ENCODE assay signal across 19 mouse cellular contexts in genomic region chr11:109487991-109488684, GRCm38 (mm10). TPM values are rescaled to one million over a fixed set of nuclear protein-coding genes. Genes with fewer than 3 reads are reported as not detected.
DNase-seq lines count a peak whose midpoint lies in the region; ATAC-seq and TF ChIP-seq lines count a peak whose summit lies in the region.
"Had no signal": no experiment of that assay in that cellular context is flagged by ENCODE, and none has a peak within 500 bp of the region (broad histone marks: within the 10 kb centered on the region; RNA-seq: fewer than 3 reads in every experiment).

No protein-coding gene starts in this region.

- 0 out of 2 replicates have a peak overlapping the region, but pooled peaks have one; percentile 3 for H3K27ac ChIP-seq in liver, embryonic 13.5 days
- H3K27ac ChIP-seq in stomach, postnatal 0 days (replicated peaks), result no peak overlapping the region; the same call in 1 of the 2 replicates
- no peak overlapping the region for H3K27ac ChIP-seq in cerebellum, adult 2 months (ENCODE audit: insufficient read depth, low read length)
- no peak overlapping the region for H3K27ac ChIP-seq in hindbrain, embryonic 12.5 days
- H3K27ac ChIP-seq: embryonic facial prominence, embryonic 12.5 days; hindbrain, embryonic 15.5 days; neural tube, embryonic 13.5 days had no signal

- ATAC-seq in liver, embryonic 13.5 days (ENCODE audit: low read depth), result no peak
- peak; percentile 66 for ATAC-seq in megakaryocyte, adult 5-6 weeks (ENCODE audit: poor library complexity, severe bottlenecking)
- peak; percentile 83 for ATAC-seq in stomach, postnatal 0 days (ENCODE audit: low FRiP score, low TSS enrichment)
- ATAC-seq in hindbrain, embryonic 12.5 days (ENCODE audit: low FRiP score), result no peak
- ATAC-seq in CD4-positive, CD25-positive, alpha-beta regulatory T cell, adult 4 months, result no peak

- TF ChIP-seq POLR2A in cerebellum, adult 2 months (IDR thresholded peaks at IDR 0.05; ENCODE audit: borderline replicate concordance, insufficient read depth, low read length), result no peak

- H3K4me2 ChIP-seq in liver, embryonic 13.5 days, result no peak overlapping the region
- H3K4me2 ChIP-seq in stomach, postnatal 0 days (replicated peaks; ENCODE audit: low read depth), result no peak overlapping the region
- H3K4me2 ChIP-seq in hindbrain, embryonic 12.5 days (replicated peaks), result no peak overlapping the region
- H3K4me2 ChIP-seq: embryonic facial prominence, embryonic 12.5 days; hindbrain, embryonic 15.5 days; midbrain, embryonic 11.5 days; neural tube, embryonic 13.5 days had no signal

- H3K4me1 ChIP-seq in liver, embryonic 13.5 days (replicated peaks), result peaks cover 37% of the 10 kb centered on the region
- H3K4me1 ChIP-seq in stomach, postnatal 0 days (replicated peaks; ENCODE audit: control insufficient read depth, insufficient read depth), result no peaks in the 10 kb centered on the region
- no peaks in the 10 kb centered on the region; the same call in 1 of the 2 replicates for H3K4me1 ChIP-seq in cerebellum, adult 2 months (ENCODE audit: control insufficient read depth, insufficient read depth, low read length)
- H3K4me1 ChIP-seq in hindbrain, embryonic 12.5 days, result 0 out of 2 replicates have a peak, but pooled peaks cover 4% of the 10 kb centered on the region
- H3K4me1 ChIP-seq: embryonic facial prominence, embryonic 12.5 days; hindbrain, embryonic 15.5 days; neural tube, embryonic 13.5 days had no signal

- H3K9ac ChIP-seq in liver, embryonic 13.5 days, result no peak overlapping the region
- H3K9ac ChIP-seq in stomach, postnatal 0 days (ENCODE audit: low read length), result no peak overlapping the region
- H3K9ac ChIP-seq in hindbrain, embryonic 12.5 days, result no peak overlapping the region
- H3K9ac ChIP-seq: embryonic facial prominence, embryonic 12.5 days; hindbrain, embryonic 15.5 days; neural tube, embryonic 13.5 days had no signal

- 55% methylated on average over 10 of the region's 10 CpGs for WGBS in liver, embryonic 13.5 days (ENCODE audit: insufficient replicate concordance)
- WGBS in stomach, postnatal 0 days, result 63% methylated on average over 9 of the region's 10 CpGs
- WGBS in cerebellum, adult 2 months, result 91% methylated on average over 10 of the region's 10 CpGs
- WGBS in hindbrain, embryonic 12.5 days, result 86% methylated on average over 10 of the region's 10 CpGs

- no peak overlapping the region for H3K4me3 ChIP-seq in liver, embryonic 13.5 days (replicated peaks)
- no peak overlapping the region for H3K4me3 ChIP-seq in stomach, postnatal 0 days (ENCODE audit: low read depth, low read length)
- H3K4me3 ChIP-seq in cerebellum, adult 2 months (replicated peaks; ENCODE audit: insufficient read depth, low read depth, low read length), result no peak overlapping the region
- no peak overlapping the region for H3K4me3 ChIP-seq in hindbrain, embryonic 12.5 days
- H3K4me3 ChIP-seq: embryonic facial prominence, embryonic 12.5 days; hindbrain, embryonic 15.5 days; neural tube, embryonic 13.5 days had no signal

- no peaks in the 10 kb centered on the region for H3K9me3 ChIP-seq in liver, embryonic 13.5 days (replicated peaks)
- no peaks in the 10 kb centered on the region for H3K9me3 ChIP-seq in stomach, postnatal 0 days (ENCODE audit: control insufficient read depth, low read length)
- no peaks in the 10 kb centered on the region for H3K9me3 ChIP-seq in hindbrain, embryonic 12.5 days (replicated peaks)
- H3K9me3 ChIP-seq: embryonic facial prominence, embryonic 12.5 days; hindbrain, embryonic 15.5 days; neural tube, embryonic 13.5 days had no signal

- no peak for TF ChIP-seq EP300 in stomach, postnatal 0 days (optimal IDR thresholded peaks at IDR 0.05)

- H3K27me3 ChIP-seq in liver, embryonic 13.5 days, result no peaks in the 10 kb centered on the region
- no peaks in the 10 kb centered on the region for H3K27me3 ChIP-seq in stomach, postnatal 0 days (ENCODE audit: control insufficient read depth, insufficient read depth, low read length)
- no peaks in the 10 kb centered on the region for H3K27me3 ChIP-seq in cerebellum, adult 2 months (ENCODE audit: control insufficient read depth, insufficient read depth, low read length)
- no peaks in the 10 kb centered on the region for H3K27me3 ChIP-seq in hindbrain, embryonic 12.5 days
- H3K27me3 ChIP-seq: embryonic facial prominence, embryonic 12.5 days; hindbrain, embryonic 15.5 days; neural tube, embryonic 13.5 days had no signal

- TF ChIP-seq CTCF in stomach, postnatal 0 days (IDR thresholded peaks at IDR 0.05; ENCODE audit: low read depth), result no peak
- TF ChIP-seq CTCF in cerebellum, adult 2 months (IDR thresholded peaks at IDR 0.05; ENCODE audit: borderline replicate concordance, insufficient read depth, low read depth, low read length), result no peak

- no peaks in the 10 kb centered on the region for H3K36me3 ChIP-seq in liver, embryonic 13.5 days
- H3K36me3 ChIP-seq in stomach, postnatal 0 days (ENCODE audit: control insufficient read depth, insufficient read depth, low read length), result no peaks in the 10 kb centered on the region
- H3K36me3 ChIP-seq in hindbrain, embryonic 12.5 days, result no peaks in the 10 kb centered on the region
- H3K36me3 ChIP-seq: embryonic facial prominence, embryonic 12.5 days; hindbrain, embryonic 15.5 days; neural tube, embryonic 13.5 days had no signal

- DNase-seq in liver, embryonic 13.5 days, result no peak
- DNase-seq in liver, result no peak
- DNase-seq in gonadal fat pad, adult 2 months (ENCODE audit: low read depth), result peak; percentile 83
- DNase-seq in stomach, postnatal 0 days (ENCODE audit: low spot score), result peak; percentile 41
- no peak for DNase-seq in cerebellum, adult 2 months
- DNase-seq: adrenal gland, adult 8-10 months; cerebellum, adult 11-12 months; gastrocnemius, postnatal 10 days; heart, postnatal 10 days; kidney, adult 9 months; kidney, postnatal 36 days; lung, postnatal 14 days had no signal

RNA-seq across cellular contexts. Expression of gene Slc16a6, which starts 14.7 kb away (rescaled TPM):
- polyA plus RNA-seq in liver, embryonic 13.5 days (2015; fragmentation: Nextera tagmentation; extraction: Ambion mirVana), result 47.0 and 51.9 TPM in 2 replicates
- 1.3 and 2.2 TPM in 2 replicates for polyA plus RNA-seq in gonadal fat pad, adult 2 months (2012; rRNA removed)
- 27.4 and 27.6 TPM in 2 replicates for total RNA-seq in megakaryocyte, adult 5-6 weeks (2015)
- total RNA-seq in megakaryocyte, adult 5-6 weeks (2017), result 10.5 and 14.7 TPM in 2 replicates
- 10.4 and 11.9 TPM in 2 replicates for polyA plus RNA-seq in stomach, postnatal 0 days (2015; fragmentation: Nextera tagmentation; extraction: Ambion mirVana)
- 7.9 and 8.9 TPM in 2 replicates for polyA plus RNA-seq in cerebellum, adult 2 months (2012; rRNA removed)
- 4.0 and 4.6 TPM in 2 replicates for polyA plus RNA-seq in hindbrain, embryonic 12.5 days (2016; fragmentation: Nextera tagmentation; extraction: Ambion mirVana)
- polyA plus RNA-seq in CD4-positive, CD25-positive, alpha-beta regulatory T cell, adult 4 months (2017; shearing (Covaris generic)), result 10 to 100 TPM; 16.7 to 21.0 TPM

RNA-seq across cellular contexts. Expression of gene Arsg, which starts 15.0 kb away (rescaled TPM):
- polyA plus RNA-seq in liver, embryonic 13.5 days (2015; fragmentation: Nextera tagmentation; extraction: Ambion mirVana), result 2.8 and 3.2 TPM in 2 replicates
- 8.1 and 8.8 TPM in 2 replicates for polyA plus RNA-seq in gonadal fat pad, adult 2 months (2012; rRNA removed)
- total RNA-seq in megakaryocyte, adult 5-6 weeks (2015), result 4.9 and 6.2 TPM in 2 replicates
- total RNA-seq in megakaryocyte, adult 5-6 weeks (2017), result 6.2 and 7.5 TPM in 2 replicates
- polyA plus RNA-seq in stomach, postnatal 0 days (2015; fragmentation: Nextera tagmentation; extraction: Ambion mirVana), result 3.2 and 3.5 TPM in 2 replicates
- polyA plus RNA-seq in cerebellum, adult 2 months (2012; rRNA removed), result 39.5 and 47.1 TPM in 2 replicates
- polyA plus RNA-seq in hindbrain, embryonic 12.5 days (2016; fragmentation: Nextera tagmentation; extraction: Ambion mirVana), result 4.7 and 5.9 TPM in 2 replicates
- 1 to 10 TPM; 4.5 to 7.1 TPM for polyA plus RNA-seq in CD4-positive, CD25-positive, alpha-beta regulatory T cell, adult 4 months (2017; shearing (Covaris generic))

Comparison
In these comparisons a context has a peak if more than half of its experiments do, and no peak if none do; other contexts are left out.
1. ATAC-seq: peak in megakaryocyte, adult 5-6 weeks (single experiment) and stomach, postnatal 0 days (single experiment); none in liver, embryonic 13.5 days (single experiment), hindbrain, embryonic 12.5 days (single experiment) and CD4-positive, CD25-positive, alpha-beta regulatory T cell, adult 4 months (single experiment).
2. DNase-seq: peak in gonadal fat pad, adult 2 months (single experiment) and stomach, postnatal 0 days (single experiment); none in liver, embryonic 13.5 days (single experiment), liver (single experiment) and cerebellum, adult 2 months (0 of 2).